Mouse (Mus musculus) spleen, embryonic (tissue): ENCODE measurements around the gene Hist1h4h.
"Not testable (repeated sequence)": the region's sequence is repeated elsewhere in the genome, so short reads cannot be mapped to it uniquely, and the experiment has no call there.

Experiments
- CTCF ChIA-PET: fragments of 350-600 bp; sonication (Branson Sonifier 250); formaldehyde crosslinking; loops from one replicate; lab custom pipeline; 2022; lab: Charles Lee

Gene Hist1h4h

GRCm38 (mm10) chr13:23551931-23552914, 21.4 kb downstream of the Hist1h4h start:
- CTCF ChIA-PET: interaction anchor here (0.6 to 1.6 kb wide), 3 partner anchors 9 to 1773 kb away, joined by 3 to 4 read pairs (median 4); no protein-coding TSS in a partner anchor

- CTCF ChIA-PET: interaction anchor here (1.6 kb wide), 1 partner anchor 15 kb away, joined by 4 read pairs; no protein-coding TSS in a partner anchor
Measured at GRCm38 (mm10) chr13:23552962-23553361, 22.1 kb downstream of the Hist1h4h start, which contains the start of gene Hist1h1d. Gene Hist1h1d, plus strand, starts transcription at chr13:23553262.

- CTCF ChIA-PET: interaction anchor here (0.7 to 1.6 kb wide), 2 partner anchors 10 to 17 kb away, joined by 3 to 4 read pairs; no protein-coding TSS in a partner anchor
Measured at GRCm38 (mm10) chr13:23554393-23554792, 23.5 kb downstream of the Hist1h4h start.

GRCm38 (mm10) chr13:23554925-23555838, 24.3 kb downstream of the Hist1h4h start:
- CTCF ChIA-PET: interaction anchor here (0.7 to 1.1 kb wide), 2 partner anchors 9 to 12 kb away, joined by 3 to 4 read pairs; partner anchors contain the start of genes Hist1h2bh and Hist1h3f

GRCm38 (mm10) chr13:23555839-23556416, 25.1 kb downstream of the Hist1h4h start:
- CTCF ChIA-PET: interaction anchor here (0.6 to 1.1 kb wide), 2 partner anchors 12 to 179 kb away, joined by 4 to 6 read pairs; partner anchors contain the start of genes Hist1h2bh and Hist1h3f

GRCm38 (mm10) chr13:23556906-23557305, 26.1 kb downstream of the Hist1h4h start:
- CTCF ChIA-PET: no interaction called here

- CTCF ChIA-PET: interaction anchor here (0.6 kb wide), 4 partner anchors 9 to 1523 kb away, joined by 3 to 6 read pairs (median 3); no protein-coding TSS in a partner anchor
Measured at GRCm38 (mm10) chr13:23560699-23561098, 29.8 kb downstream of the Hist1h4h start.

GRCm38 (mm10) chr13:23561531-23561882, 30.7 kb downstream of the Hist1h4h start:
- CTCF ChIA-PET: not testable (repeated sequence)

GRCm38 (mm10) chr13:23561883-23562659, 31.2 kb downstream of the Hist1h4h start, which contains the start of gene Hist1h3e:
Gene Hist1h3e, minus strand, starts transcription at chr13:23562369.
- CTCF ChIA-PET: not testable (repeated sequence)

- CTCF ChIA-PET: interaction anchor here (0.5 to 0.7 kb wide), 4 partner anchors 13 to 161 kb away, joined by 3 to 7 read pairs (median 4); no protein-coding TSS in a partner anchor
Measured at GRCm38 (mm10) chr13:23562699-23563462, 32.0 kb downstream of the Hist1h4h start.

GRCm38 (mm10) chr13:23564482-23564881, 33.6 kb downstream of the Hist1h4h start:
- CTCF ChIA-PET: interaction anchor here (0.6 to 0.9 kb wide), 3 partner anchors 10 to 44 kb away, joined by 3 to 4 read pairs (median 3); no protein-coding TSS in a partner anchor

- CTCF ChIA-PET: not testable (repeated sequence)
Measured at GRCm38 (mm10) chr13:23570261-23571021, 39.6 kb downstream of the Hist1h4h start.

GRCm38 (mm10) chr13:23571022-23571503, 40.2 kb downstream of the Hist1h4h start, which contains the start of the genes Hist1h2ae and Hist1h2bg:
Gene Hist1h2ae, minus strand, starts transcription at chr13:23571220.
Gene Hist1h2bg, plus strand, starts transcription at chr13:23571396.
- CTCF ChIA-PET: no interaction called here

GRCm38 (mm10) chr13:23571504-23572217, 40.8 kb downstream of the Hist1h4h start:
- CTCF ChIA-PET: not testable (repeated sequence)

GRCm38 (mm10) chr13:23572218-23573033, 41.6 kb downstream of the Hist1h4h start:
- CTCF ChIA-PET: no interaction called here
